Mouse (Mus musculus) liver, adult 10 weeks (tissue): Measurements from ENCODE around the gene Mogat1. TPM values are rescaled to one million over a fixed set of nuclear protein-coding genes. Genes with fewer than 3 reads are reported as not detected.

Source experiments
- polyA plus RNA-seq: library from polyadenylated mRNA; stranded (reverse); fragments of 350-450 nt; fragmentation: Illumina TruSeq; extraction: RNeasy Lipid Tissue Mini Kit (QIAGEN cat#74804); gene quantifications from one replicate; pipeline ENCODE4 v1.2.3, GENCODE M21; 2014; ENCODE audit warnings: low read depth, low replicate concordance

The Mogat1 gene
- polyA plus RNA-seq = 1.4 TPM

DNA sequence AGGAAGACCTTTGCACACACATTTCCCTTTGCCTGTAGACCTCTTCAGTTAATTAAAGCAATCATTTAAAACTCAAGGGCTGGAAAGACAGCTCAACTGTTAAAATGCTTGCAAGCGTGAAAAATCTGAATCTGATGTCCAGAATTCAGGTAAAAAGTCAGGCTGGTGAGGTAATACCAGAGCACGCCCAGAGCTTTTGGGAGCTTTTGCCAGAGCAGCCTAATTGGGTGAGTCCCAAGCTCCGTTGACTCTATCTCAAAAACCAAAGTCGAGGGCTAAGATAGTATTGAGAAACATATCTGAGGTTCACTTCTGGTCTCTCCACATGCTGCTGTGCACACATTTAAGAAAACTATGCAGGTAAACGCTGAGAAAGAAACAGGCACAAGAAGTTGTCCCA lies at the start of gene Mogat1:
TSS of gene Mogat1 (plus strand) at position 130 of the 400 bp plus-strand sequence.

DNA sequence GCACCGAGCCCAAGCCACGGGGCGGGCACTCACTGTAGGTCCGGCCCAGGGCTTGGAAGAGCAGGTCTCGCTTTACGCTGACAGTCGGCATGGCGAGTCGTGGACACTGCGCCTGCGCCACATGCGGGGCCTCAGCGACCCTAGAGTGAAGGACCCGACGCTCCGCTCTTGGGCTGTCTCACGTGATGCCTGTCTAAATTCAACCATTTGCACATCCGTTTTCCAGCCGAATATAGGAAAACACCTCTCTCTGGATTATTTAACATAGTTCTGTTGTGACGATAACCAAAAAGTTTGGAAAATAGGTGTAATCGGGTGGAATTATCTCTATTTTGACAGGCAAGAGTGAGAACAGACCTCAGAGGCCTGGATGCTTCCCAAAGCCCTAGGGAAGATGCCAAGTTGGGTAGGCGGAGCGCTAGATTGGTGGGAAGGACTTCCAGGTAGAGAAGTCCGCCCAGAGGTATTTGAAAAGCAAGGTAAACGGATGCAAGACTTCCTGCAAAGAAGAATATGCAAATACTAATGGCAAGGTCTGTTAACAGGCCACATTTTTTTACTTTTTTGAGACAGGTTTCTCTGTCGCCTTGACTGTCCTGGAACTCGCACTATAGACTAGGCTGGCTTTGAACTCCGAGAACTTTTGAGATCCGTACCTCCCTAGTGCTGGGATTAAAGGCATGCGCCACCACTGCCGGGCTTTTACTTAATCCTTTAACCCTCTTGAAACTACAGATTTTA lies 21.9 kb upstream of the Mogat1 start, which contains the start of gene Farsb:
TSS of gene Farsb (minus strand) at position 146 of the 741 bp plus-strand sequence.

DNA sequence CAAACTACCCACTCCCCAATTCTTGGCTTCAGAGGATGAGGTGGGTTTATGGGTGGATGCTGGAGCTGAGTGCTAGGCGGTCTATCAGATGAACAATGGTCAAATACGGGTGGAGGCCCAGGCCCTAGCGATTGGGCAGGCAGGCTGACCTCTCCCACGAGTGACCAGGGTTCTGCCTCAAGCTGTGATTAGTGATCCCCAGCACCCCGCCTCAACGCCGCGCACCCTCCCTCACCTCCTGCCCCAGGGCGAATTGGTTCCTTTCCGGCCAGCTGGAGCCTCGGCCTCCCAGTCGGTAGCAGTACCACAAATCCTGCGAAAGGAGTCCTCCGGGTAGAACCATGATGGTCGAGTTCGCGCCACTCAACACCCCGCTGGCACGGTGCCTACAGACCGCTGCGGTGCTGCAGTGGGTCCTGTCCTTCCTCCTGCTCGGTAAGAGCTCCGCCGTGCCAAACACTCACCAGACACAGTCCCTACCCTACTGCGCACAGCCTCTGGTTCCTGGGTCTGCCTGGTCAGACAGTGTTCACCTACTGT lies 900 bp downstream of the Mogat1 start, which contains the start of gene BC035947:
TSS of gene BC035947 (minus strand) at position 538 of the 540 bp plus-strand sequence.

Other genes starting within 250 kb of the Mogat1 start
- 0.16 TPM for gene Sgpp2, start 200.6 kb upstream of the Mogat1 start, polyA plus RNA-seq
- gene Farsb, start 22.1 kb upstream of the Mogat1 start, polyA plus RNA-seq = 84.5 TPM
- not detected for gene BC035947, start 1.2 kb downstream of the Mogat1 start, polyA plus RNA-seq
- 94.6 TPM for gene Acsl3, start 146.8 kb downstream of the Mogat1 start, polyA plus RNA-seq
- 11.4 TPM for gene Utp14b, start 147.0 kb downstream of the Mogat1 start, polyA plus RNA-seq